Mouse (Mus musculus) testis, adult 2 months (tissue): ENCODE results near the gene Sptbn4.

Experiments used
- CTCF ChIP-seq: fragments of 200-500 bp; IDR thresholded peaks from 2 replicates; pipeline ENCODE4 v1.5.1; 2012; ENCODE audit warnings: low read depth, mild to moderate bottlenecking, inconsistent platforms, low read length, moderate library complexity; ENCODE audit not compliant: control insufficient read depth, insufficient read depth, insufficient replicate concordance
- POLR2A ChIP-seq: fragments of 200-500 bp; IDR thresholded peaks from 2 replicates; pipeline ENCODE4 v1.6.1; 2012; ENCODE audit warnings: low read depth, mild to moderate bottlenecking, inconsistent platforms, low read length, moderate library complexity; ENCODE audit not compliant: control insufficient read depth

- TF ChIP-seq CTCF (no peak), POLR2A (no peak)
Observed at GRCm38 (mm10) chr7:27324928-27325327, 122.6 kb downstream of the Sptbn4 start.
